12 mouse cellular contexts compared by ENCODE assay signal in genomic region chr3:96209242-96209641, GRCm38 (mm10). TPM values are rescaled to one million over a fixed set of nuclear protein-coding genes. Genes with fewer than 3 reads are reported as not detected.
DNase-seq lines count a peak whose midpoint lies in the region; TF ChIP-seq lines count a peak whose summit lies in the region.
"Had no signal": no experiment of that assay in that cellular context is flagged by ENCODE, and none has a peak within 500 bp of the region (broad histone marks: within the 10 kb centered on the region; RNA-seq: fewer than 3 reads in every experiment).

No protein-coding gene starts in this region.

- no peaks in the 10 kb centered on the region for H3K36me3 ChIP-seq in ES-Bruce4 (ENCODE audit: control insufficient read depth, insufficient read depth, low read length, poor library complexity, severe bottlenecking)
- H3K36me3 ChIP-seq: embryonic facial prominence, embryonic 15.5 days had no signal

- no peak for TF ChIP-seq EP300 in ES-Bruce4 (IDR thresholded peaks at IDR 0.05; ENCODE audit: insufficient read depth, low read depth, low read length)

- no peaks in the 10 kb centered on the region for H3K9me3 ChIP-seq in ES-Bruce4 (replicated peaks; ENCODE audit: control insufficient read depth, insufficient read depth, low read length, poor library complexity, severe bottlenecking)
- H3K9me3 ChIP-seq: embryonic facial prominence, embryonic 15.5 days had no signal

- DNase-seq in embryo, embryonic 10 days (ENCODE audit: low spot score), result peak; percentile 64
- DNase-seq in embryo, embryonic 9.5 days (ENCODE audit: extremely low spot score), result no peak
- DNase-seq in layer of hippocampus, adult 2 months (ENCODE audit: low spot score in 2 of 2), result no peak
- DNase-seq in layer of hippocampus, adult 8-10 months (ENCODE audit: low spot score in 2 of 2), result no peak
- no peak for DNase-seq in brain, embryonic 14.5 days (ENCODE audit: low read depth)
- DNase-seq in thymus, postnatal 25 days, result no peak
- DNase-seq in cerebellum, adult 9-10 months, result no peak
- DNase-seq: gastrocnemius, postnatal 36 days; spleen, adult 18-20 months had no signal

- no peak overlapping the region for H3K9ac ChIP-seq in ES-Bruce4 (ENCODE audit: low read depth, poor library complexity, severe bottlenecking)
- H3K9ac ChIP-seq: embryonic facial prominence, embryonic 15.5 days had no signal

- TF ChIP-seq POLR2A in ES-Bruce4 (IDR thresholded peaks at IDR 0.05; ENCODE audit: insufficient read depth, low read length), result no peak
- TF ChIP-seq POLR2A in brain, embryonic 14.5 days (IDR thresholded peaks at IDR 0.05; ENCODE audit: borderline replicate concordance, extremely low read depth, insufficient read depth, insufficient read length, poor library complexity, severe bottlenecking), result no peak

- no peak overlapping the region for H3K4me3 ChIP-seq in layer of hippocampus, adult 2 months
- H3K4me3 ChIP-seq in ES-Bruce4 (ENCODE audit: low read depth, low read length), result no peak overlapping the region
- H3K4me3 ChIP-seq: embryonic facial prominence, embryonic 15.5 days; myocyte had no signal

- H3K27ac ChIP-seq in layer of hippocampus, adult 2 months, result no peak overlapping the region
- no peak overlapping the region for H3K27ac ChIP-seq in ES-Bruce4 (ENCODE audit: insufficient read depth, low read length)
- H3K27ac ChIP-seq: embryonic facial prominence, embryonic 15.5 days had no signal

- TF ChIP-seq CTCF in layer of hippocampus, adult 2 months (conservative IDR thresholded peaks at IDR 0.05), result peak; percentile 65
- peak; percentile 80 for TF ChIP-seq CTCF in ES-Bruce4 (IDR thresholded peaks at IDR 0.05; ENCODE audit: low read depth, low read length)
- peak; percentile 16; the same call in 1 of the 2 replicates for TF ChIP-seq CTCF in brain, embryonic 14.5 days (IDR thresholded peaks at IDR 0.05; ENCODE audit: borderline replicate concordance, extremely low read depth, insufficient read depth, insufficient read length)

- H3K4me1 ChIP-seq in ES-Bruce4 (ENCODE audit: control insufficient read depth, insufficient read depth, low read length), result no peaks in the 10 kb centered on the region

- peaks cover 1% of the 10 kb centered on the region; the same call in 1 of the 2 replicates for H3K27me3 ChIP-seq in ES-Bruce4 (ENCODE audit: control insufficient read depth, insufficient read depth, low read length, poor library complexity, severe bottlenecking)
- H3K27me3 ChIP-seq: embryonic facial prominence, embryonic 15.5 days had no signal

RNA-seq across cellular contexts. Expression of gene Bola1, which starts 10.3 kb away (rescaled TPM):
- 10 to 100 TPM; 16.2 to 16.7 TPM for total RNA-seq in layer of hippocampus, adult 2 months (2021)
- 10 to 100 TPM; 13.1 to 20.2 (median 15.3) TPM for total RNA-seq in layer of hippocampus, adult 8-10 months (2022)
- 18.1 and 27.8 TPM in 2 replicates for polyA plus RNA-seq in ES-Bruce4 (2011; ENCODE audit: insufficient read depth, insufficient read length, low read depth, missing spikeins)
- polyA plus RNA-seq in brain, embryonic 14.5 days (2012; rRNA removed), result 48.1 and 54.5 TPM in 2 replicates

RNA-seq across cellular contexts. Expression of gene Hist2h2ab, which starts 10.4 kb away (rescaled TPM):
- total RNA-seq in layer of hippocampus, adult 2 months (2021), result 10 to 100 TPM in 1 of 2 experiments, 1 to 10 TPM in 1; 9.3 to 12.7 TPM
- total RNA-seq in layer of hippocampus, adult 8-10 months (2022), result 10 to 100 TPM in 1 of 4 experiments, 1 to 10 TPM in 3; 7.7 to 10.8 (median 8.0) TPM
- not detected in 2 replicates for polyA plus RNA-seq in ES-Bruce4 (2011; ENCODE audit: insufficient read depth, insufficient read length, low read depth, missing spikeins)
- 2.2 and 10.2 TPM in 2 replicates for polyA plus RNA-seq in brain, embryonic 14.5 days (2012; rRNA removed)
- polyA plus RNA-seq: embryonic facial prominence, embryonic 15.5 days; myocyte had no signal

RNA-seq across cellular contexts. Expression of gene Hist2h2ac, which starts 11.4 kb away (rescaled TPM):
- total RNA-seq in layer of hippocampus, adult 2 months (2021), result 10 to 100 TPM; 21.9 to 28.0 TPM
- 10 to 100 TPM; 18.7 to 30.3 (median 29.3) TPM for total RNA-seq in layer of hippocampus, adult 8-10 months (2022)
- polyA plus RNA-seq in ES-Bruce4 (2011; ENCODE audit: insufficient read depth, insufficient read length, low read depth, missing spikeins), result 2.5 and 4.3 TPM in 2 replicates
- 8.3 and 12.6 TPM in 2 replicates for polyA plus RNA-seq in brain, embryonic 14.5 days (2012; rRNA removed)

RNA-seq across cellular contexts. Expression of gene Hist2h2be, which starts 11.7 kb away (rescaled TPM):
- 1 to 10 TPM; 7.6 to 7.9 TPM for total RNA-seq in layer of hippocampus, adult 2 months (2021)
- total RNA-seq in layer of hippocampus, adult 8-10 months (2022), result 1 to 10 TPM; 6.3 to 8.1 (median 7.5) TPM
- polyA plus RNA-seq in ES-Bruce4 (2011; ENCODE audit: insufficient read depth, insufficient read length, low read depth, missing spikeins), result 1.3 and 2.0 TPM in 2 replicates
- polyA plus RNA-seq in brain, embryonic 14.5 days (2012; rRNA removed), result 12.3 and 19.6 TPM in 2 replicates

RNA-seq across cellular contexts. Expression of gene Sv2a, which starts 28.3 kb away (rescaled TPM):
- total RNA-seq in layer of hippocampus, adult 2 months (2021), result 100 to 1,000 TPM; 352 to 370 TPM
- total RNA-seq in layer of hippocampus, adult 8-10 months (2022), result 100 to 1,000 TPM; 365 to 380 (median 374) TPM
- polyA plus RNA-seq in ES-Bruce4 (2011; ENCODE audit: insufficient read depth, insufficient read length, low read depth, missing spikeins), result 4.5 and 4.9 TPM in 2 replicates
- polyA plus RNA-seq in brain, embryonic 14.5 days (2012; rRNA removed), result 101 and 136 TPM in 2 replicates

Comparison
In these comparisons a context has a peak if more than half of its experiments do, and no peak if none do; other contexts are left out.
1. CTCF ChIP-seq: peak in every context shown above with its lines; median percentile 80 in ES-Bruce4; 65 in layer of hippocampus, adult 2 months; 16 in brain, embryonic 14.5 days.